Mouse (Mus musculus) MEL (cell line): ENCODE results near the gene Slc26a10. TPM values are rescaled to one million over a fixed set of nuclear protein-coding genes. Genes with fewer than 3 reads are reported as not detected.

Experiments
- DNase-seq: peaks from one replicate; pipeline ENCODE4 v3.0.0; 2011; ENCODE audit warnings: low read depth, low spot score
- H3K27ac ChIP-seq: 2 replicates; pipeline ENCODE4 v1.5.1; 2012; ENCODE audit warnings: low read depth, mild to moderate bottlenecking, control low read depth, low read length, moderate library complexity; ENCODE audit not compliant: control insufficient read depth
- H3K27me3 ChIP-seq, 2 experiments: fragments of 150-350 bp in 1 of 2; sonication (generic) in 1 of 2; 2 replicates each; pipeline ENCODE4 v1.6.1; 2012; ENCODE audit warnings: low read length in 2 of 2, mild to moderate bottlenecking in 2 of 2, improper control_type of control experiment in 1 of 2, moderate library complexity in 1 of 2; ENCODE audit not compliant: insufficient read depth in 2 of 2, control insufficient read depth in 1 of 2
- H3K36me3 ChIP-seq, 2 experiments: 2 replicates each; pipeline ENCODE4 v1.6.1; 2012 to 2014; ENCODE audit warnings: low read length in 2 of 2, improper control_type of control experiment in 1 of 2, inconsistent platforms in 1 of 2, mild to moderate bottlenecking in 1 of 2; ENCODE audit not compliant: insufficient read depth in 2 of 2, control insufficient read depth in 1 of 2
- H3K4me1 ChIP-seq, 2 experiments: fragments of 150-350 bp in 1 of 2; sonication (generic) in 1 of 2; 2 replicates each; pipeline ENCODE4 v1.6.1; 2012; ENCODE audit warnings: low read length in 2 of 2, improper control_type of control experiment in 1 of 2, mild to moderate bottlenecking in 1 of 2; ENCODE audit not compliant: insufficient read depth in 2 of 2, control insufficient read depth in 1 of 2
- H3K4me3 ChIP-seq, 2 experiments: fragments of 150-350 bp in 1 of 2; sonication (generic) in 1 of 2; 2 replicates each; pipeline ENCODE4 v1.5.1; 2012; ENCODE audit warnings: low read depth in 2 of 2, low read length in 2 of 2, mild to moderate bottlenecking in 2 of 2, moderate library complexity in 2 of 2, control low read depth in 1 of 2, improper control_type of control experiment in 1 of 2; ENCODE audit not compliant: control insufficient read depth in 1 of 2, insufficient read depth in 1 of 2
- H3K79me2 ChIP-seq: 2 replicates; pipeline ENCODE4 v1.6.1; 2012; ENCODE audit warnings: mild to moderate bottlenecking, low read length, moderate library complexity; ENCODE audit not compliant: control insufficient read depth, poor library complexity, insufficient read depth
- H3K9ac ChIP-seq: 2 replicates; pipeline ENCODE4 v1.6.1; 2012; ENCODE audit warnings: low read depth, mild to moderate bottlenecking, control low read depth, low read length, moderate library complexity; ENCODE audit not compliant: control insufficient read depth, poor library complexity, severe bottlenecking
- H3K9me3 ChIP-seq: fragments of 150-350 bp; sonication (generic); replicated peaks from 2 replicates; pipeline ENCODE4 v1.6.1; 2012; ENCODE audit warnings: mild to moderate bottlenecking, low read length, improper control_type of control experiment, moderate library complexity; ENCODE audit not compliant: insufficient read depth
- BHLHE40 ChIP-seq: IDR thresholded peaks from 2 replicates; pipeline ENCODE4 v1.6.1; 2012; ENCODE audit warnings: low read depth, mild to moderate bottlenecking, inconsistent platforms, low read length, improper control_type of control experiment, borderline replicate concordance
- CHD1 ChIP-seq: IDR thresholded peaks from 2 replicates; pipeline ENCODE4 v1.6.1; 2012; ENCODE audit warnings: low read depth, mild to moderate bottlenecking, inconsistent platforms, low read length, improper control_type of control experiment
- CHD2 ChIP-seq: IDR thresholded peaks from 2 replicates; pipeline ENCODE4 v1.6.1; 2011; ENCODE audit warnings: low read length, improper control_type of control experiment
- ETS1 ChIP-seq: IDR thresholded peaks from 2 replicates; pipeline ENCODE4 v1.6.1; 2012; ENCODE audit warnings: low read depth, mild to moderate bottlenecking, inconsistent platforms, low read length, improper control_type of control experiment, moderate library complexity
- GATA1 ChIP-seq: IDR thresholded peaks from 2 replicates; pipeline ENCODE4 v1.6.1; 2011; ENCODE audit warnings: low read depth, low read length, improper control_type of control experiment
- JUND ChIP-seq: IDR thresholded peaks from 2 replicates; pipeline ENCODE4 v1.6.1; 2011; ENCODE audit warnings: low read depth, mild to moderate bottlenecking, improper control_type of control experiment, low read length
- KAT2A ChIP-seq: conservative IDR thresholded peaks from 2 replicates; pipeline ENCODE4 v1.6.1; 2012; ENCODE audit warnings: low read depth, low read length, improper control_type of control experiment, inconsistent platforms
- MAFK ChIP-seq: IDR thresholded peaks from 2 replicates; pipeline ENCODE4 v1.6.1; 2011; ENCODE audit warnings: low read depth, mild to moderate bottlenecking, low read length, improper control_type of control experiment, borderline replicate concordance
- MAX ChIP-seq: IDR thresholded peaks from 2 replicates; pipeline ENCODE4 v1.6.1; 2011; ENCODE audit warnings: low read length, improper control_type of control experiment
- MAZ ChIP-seq: IDR thresholded peaks from 2 replicates; pipeline ENCODE4 v1.6.1; 2012; ENCODE audit warnings: low read depth, mild to moderate bottlenecking, inconsistent platforms, low read length, improper control_type of control experiment
- POLR2A ChIP-seq, 2 experiments: IDR thresholded peaks; 2 replicates each; pipeline ENCODE4 v1.6.1; 2011 to 2012; ENCODE audit warnings: low read length in 2 of 2, mild to moderate bottlenecking in 2 of 2, control low read depth in 1 of 2, improper control_type of control experiment in 1 of 2, low read depth in 1 of 2, moderate library complexity in 1 of 2; ENCODE audit not compliant: control insufficient read depth in 1 of 2, insufficient read depth in 1 of 2, poor library complexity in 1 of 2
- POLR2AphosphoS2 ChIP-seq: IDR thresholded peaks from 2 replicates; pipeline ENCODE4 v1.6.1; 2011; ENCODE audit warnings: low read length, improper control_type of control experiment
- RAD21 ChIP-seq: IDR thresholded peaks from 2 replicates; pipeline ENCODE4 v1.6.1; 2011; ENCODE audit warnings: mild to moderate bottlenecking, low read depth, low read length, improper control_type of control experiment
- SIN3A ChIP-seq: IDR thresholded peaks from 2 replicates; pipeline ENCODE4 v1.6.1; 2012; ENCODE audit warnings: low read length, improper control_type of control experiment, inconsistent platforms
- TAL1 ChIP-seq: IDR thresholded peaks from 2 replicates; pipeline ENCODE4 v1.6.1; 2012; ENCODE audit warnings: mild to moderate bottlenecking, inconsistent platforms, low read length, moderate library complexity, mixed read lengths
- USF1 ChIP-seq: IDR thresholded peaks from 2 replicates; pipeline ENCODE4 v1.6.1; 2014; ENCODE audit warnings: low read depth, mild to moderate bottlenecking, inconsistent platforms, low read length, improper control_type of control experiment, moderate library complexity
- USF2 ChIP-seq, 2 experiments: IDR thresholded peaks; 2 replicates each; pipeline ENCODE4 v1.6.1; 2011 to 2012; ENCODE audit warnings: improper control_type of control experiment in 2 of 2, low read length in 2 of 2, borderline replicate concordance in 1 of 2, inconsistent platforms in 1 of 2, low read depth in 1 of 2, mild to moderate bottlenecking in 1 of 2; ENCODE audit not compliant: insufficient read depth in 1 of 2
- ZC3H11A ChIP-seq: IDR thresholded peaks from 2 replicates; pipeline ENCODE4 v1.6.1; 2012; ENCODE audit warnings: low read depth, mild to moderate bottlenecking, inconsistent platforms, low read length, improper control_type of control experiment
- ZMIZ1 ChIP-seq: IDR thresholded peaks from 2 replicates; pipeline ENCODE4 v1.6.1; 2012; ENCODE audit warnings: low read depth, mild to moderate bottlenecking, inconsistent platforms, low read length, improper control_type of control experiment, moderate library complexity
- ZNF384 ChIP-seq: IDR thresholded peaks from 2 replicates; pipeline ENCODE4 v1.6.1; 2012; ENCODE audit warnings: low read depth, mild to moderate bottlenecking, inconsistent platforms, low read length, improper control_type of control experiment
- polyA plus RNA-seq, 2 experiments: library from polyadenylated mRNA; stranded (reverse) in 1 of 2; unstranded in 1 of 2; fragments of >175 nt in 1 of 2; fragments of >200 nt in 1 of 2; gene quantifications; 2 replicates each; pipeline versions ENCODE4 v1.2.1 to v1.2.4; 2012; ENCODE audit warnings: low replicate concordance in 2 of 2, low read depth in 1 of 2; ENCODE audit not compliant: insufficient read length in 2 of 2, insufficient read depth in 1 of 2, missing spikeins in 1 of 2
- total RNA-seq: library from RNA; depleted of rRNA; stranded (reverse); fragments of 300-350 nt; gene quantifications from 2 replicates; pipeline ENCODE4 v1.2.3, GENCODE M21; 2012

Gene Slc26a10
- total and polyA plus RNA-seq, 3 experiments, result 1.1 to 1.3 TPM; not detected in 1

DNA sequence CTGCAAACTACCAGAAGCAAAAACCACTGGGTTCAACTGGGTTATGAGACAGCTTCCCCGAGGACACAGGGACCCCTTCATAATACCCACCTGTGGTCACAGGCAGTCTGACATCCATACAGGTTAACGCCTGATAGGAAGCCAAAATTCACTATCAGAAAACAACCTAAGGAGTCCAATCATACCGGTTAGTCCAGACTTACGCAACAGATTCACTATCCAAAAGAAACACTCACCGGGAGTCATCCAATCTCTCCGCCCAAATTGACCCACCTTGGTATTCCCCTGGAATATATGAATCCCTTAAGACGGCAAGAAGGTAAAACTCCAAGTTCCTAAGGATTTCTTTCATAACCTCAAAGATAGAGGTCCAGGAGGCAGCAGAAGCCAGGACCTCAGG is 35.9 kb downstream of the Slc26a10 start:
- Histone ChIP-seq H3K9ac (no peak overlapping the region), H3K27ac (no peak overlapping the region), H3K79me2 (no peaks in the 10 kb centered on the region), H3K4me3 (no peak overlapping the region), H3K36me3 (no peaks in the 10 kb centered on the region), H3K27me3 (no peaks in the 10 kb centered on the region), H3K9me3 (no peaks in the 10 kb centered on the region), H3K4me1 (no peaks in the 10 kb centered on the region)
- TF ChIP-seq USF1 (no peak), TAL1 (no peak), POLR2A (IDR thresholded peaks at IDR 0.05; ENCODE audit: control insufficient read depth in 1 of 2, insufficient read depth in 1 of 2, low read depth in 1 of 2, low read length in 2 of 2, poor library complexity in 1 of 2) (no peak), USF2 (IDR thresholded peaks at IDR 0.05; ENCODE audit: borderline replicate concordance in 1 of 2, insufficient read depth in 1 of 2, low read depth in 1 of 2, low read length in 2 of 2) (no peak), ZMIZ1 (no peak), POLR2AphosphoS2 (no peak)
- DNase-seq, result no peak

DNA sequence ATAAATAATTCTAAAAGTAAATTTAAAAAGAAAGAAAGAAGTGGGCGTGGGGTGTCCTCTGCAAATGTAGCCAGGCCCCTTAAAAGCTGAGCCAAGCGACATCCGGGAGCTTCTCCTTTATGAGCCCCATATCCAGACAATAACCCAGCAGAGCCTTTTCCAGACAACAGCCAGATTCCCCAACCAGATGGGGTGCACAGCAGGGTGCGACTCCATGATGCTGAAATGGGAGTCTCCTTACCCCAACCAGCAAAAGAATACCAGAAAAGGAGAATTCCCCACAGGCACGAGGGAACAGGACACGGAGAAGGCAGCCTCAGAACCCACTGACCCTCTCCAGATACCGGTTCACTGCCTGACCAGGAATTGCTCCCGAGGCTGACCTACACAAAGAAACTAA is 37.2 kb downstream of the Slc26a10 start:
- no peak for TF ChIP-seq USF1
- no peak for TF ChIP-seq MAFK
- TF ChIP-seq ETS1, result no peak
- TF ChIP-seq RAD21, result no peak
- TF ChIP-seq ZMIZ1, result no peak
- no peak for TF ChIP-seq ZC3H11A
- Histone ChIP-seq H3K9me3 (no peaks in the 10 kb centered on the region), H3K9ac (no peak overlapping the region), H3K36me3 (peaks cover 0 to 9% of the 10 kb centered on the region in 2 experiments; a peak in 2 of 4 replicates), H3K79me2 (no peaks in the 10 kb centered on the region), H3K4me1 (peaks cover 8 to 9% of the 10 kb centered on the region in 2 experiments), H3K4me3 (no peak overlapping the region), H3K27ac (no peak overlapping the region), H3K27me3 (no peaks in the 10 kb centered on the region)
- no peak for DNase-seq

- Histone ChIP-seq H3K27me3 (no peaks in the 10 kb centered on the region), H3K4me1 (peaks cover 21 to 27% of the 10 kb centered on the region in 2 experiments), H3K27ac (no peak overlapping the region), H3K9ac (no peak overlapping the region), H3K4me3 (no peak overlapping the region), H3K9me3 (no peaks in the 10 kb centered on the region), H3K79me2 (no peaks in the 10 kb centered on the region), H3K36me3 (peaks cover 0 to 25% of the 10 kb centered on the region in 2 experiments; a peak in 2 of 4 replicates)
- no peak for TF ChIP-seq CHD1
- no peak for TF ChIP-seq JUND
- no peak for TF ChIP-seq RAD21
- no peak for TF ChIP-seq MAX
- TF ChIP-seq MAZ, result no peak
- TF ChIP-seq ZNF384, result no peak
- TF ChIP-seq USF1, result no peak
- no peak for TF ChIP-seq SIN3A
- TF ChIP-seq CHD2, result no peak
- TF ChIP-seq USF2 (IDR thresholded peaks at IDR 0.05; ENCODE audit: borderline replicate concordance in 1 of 2, insufficient read depth in 1 of 2, low read depth in 1 of 2, low read length in 2 of 2), result no peak
- no peak for TF ChIP-seq KAT2A
- no peak for TF ChIP-seq ZMIZ1
- TF ChIP-seq GATA1, result no peak
- TF ChIP-seq BHLHE40, result no peak
- no peak for DNase-seq
Observed at GRCm38 (mm10) chr10:127141500-127141899, 38.9 kb downstream of the Slc26a10 start.
